Mouse (Mus musculus): Measurements from ENCODE around the gene Cutc. TPM values are rescaled to one million over a fixed set of nuclear protein-coding genes. Genes with fewer than 3 reads are reported as not detected.
A peak's percentile ranks its signal among the peaks of the same experiment; 100 is the strongest.

The Cutc gene
- polyA plus RNA-seq, 1 experiment from 2014 or later = 13.9 TPM

DNA sequence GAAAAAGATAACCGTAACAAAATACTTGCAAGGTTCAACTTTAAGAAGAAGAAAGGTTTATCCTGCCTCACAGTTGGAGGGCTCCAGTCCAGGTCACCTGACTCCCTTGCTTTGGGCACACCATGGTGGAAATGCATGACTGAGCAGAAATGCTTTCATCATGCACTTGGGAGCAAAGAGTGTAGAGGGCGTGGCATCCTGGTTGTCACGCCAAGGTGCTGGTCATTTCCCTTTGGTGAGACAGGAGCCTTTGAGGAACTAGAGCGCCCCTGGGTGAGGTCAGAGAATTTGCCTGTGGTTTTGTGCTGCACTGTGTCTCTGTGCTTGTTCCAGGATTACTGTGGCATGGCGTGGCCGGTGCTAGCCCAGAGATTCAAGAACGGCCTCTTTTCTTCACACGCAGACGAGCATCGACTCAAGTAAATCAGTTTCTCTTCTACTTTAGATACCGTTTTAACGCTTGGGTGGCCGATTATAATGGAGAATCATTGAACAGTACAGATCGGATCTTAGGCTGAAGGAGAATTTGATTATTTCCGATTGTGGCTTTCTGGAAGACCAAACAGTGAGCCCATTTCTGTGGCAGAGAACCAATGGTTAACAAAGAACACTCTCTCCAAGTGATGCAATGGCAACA, 26.2 kb upstream of the Cutc start:
- 86% methylated on average over 15 of the region's 15 CpGs for WGBS
- Histone ChIP-seq H3K36me3 (peaks cover 66% of the 10 kb centered on the region), H3K4me1 (replicated peaks) (peaks cover 29% of the 10 kb centered on the region)

DNA sequence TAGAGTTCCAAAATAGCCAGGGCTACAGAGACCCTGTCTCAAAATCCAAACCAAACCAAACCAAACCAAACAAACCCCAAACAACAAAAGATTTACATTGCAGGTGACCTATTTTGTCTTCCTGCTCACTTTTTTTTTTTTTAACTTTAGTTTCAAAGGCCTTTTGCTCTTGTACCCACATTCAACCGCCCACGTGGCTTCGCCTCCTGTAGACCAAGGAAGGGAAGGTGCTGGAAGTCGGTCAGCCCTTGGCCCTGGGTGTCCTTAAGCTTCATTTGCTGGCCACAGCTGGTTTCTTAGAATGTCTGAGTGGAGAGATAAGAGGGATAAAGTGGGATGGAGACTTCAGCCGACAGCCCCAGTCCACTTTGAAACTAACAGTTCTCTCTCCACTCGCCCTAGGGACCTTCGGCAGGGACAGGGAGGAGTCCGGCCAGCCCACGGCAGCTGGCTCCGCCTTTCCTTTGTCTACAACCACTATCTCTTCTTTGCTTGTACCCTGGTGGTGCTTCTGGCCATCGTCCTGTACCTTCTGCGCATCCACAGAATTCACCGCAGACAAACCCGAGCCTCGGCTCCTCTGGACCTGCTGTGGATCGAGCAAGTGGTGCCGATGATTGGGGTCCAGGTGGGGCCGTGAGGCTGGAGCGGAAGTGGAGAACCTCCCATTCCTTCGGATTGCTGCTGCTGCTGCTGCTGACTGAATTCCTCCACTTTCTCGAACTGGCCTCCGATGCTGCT, 23.3 kb upstream of the Cutc start:
- H3K36me3 ChIP-seq = peaks cover 60% of the 10 kb centered on the region
- no peaks in the 10 kb centered on the region for H3K9me3 ChIP-seq
- peaks cover 23% of the 10 kb centered on the region for H3K4me1 ChIP-seq (replicated peaks)
- peak; percentile 53 for DNase-seq (ENCODE audit: low spot score)
- H3K27me3 ChIP-seq (ENCODE audit: insufficient read depth, poor library complexity, severe bottlenecking) = no peaks in the 10 kb centered on the region
- H3K27ac ChIP-seq = peak overlapping the region; percentile 87
- peak overlapping the region; percentile 47 for H3K4me3 ChIP-seq
- WGBS = 40% methylated on average over 22 of the region's 22 CpGs

More for the DNA sequence above, 26.2 kb upstream of the Cutc start:
- no peak for DNase-seq (ENCODE audit: low spot score)
- Histone ChIP-seq H3K27me3 (ENCODE audit: insufficient read depth, poor library complexity, severe bottlenecking) (no peaks in the 10 kb centered on the region), H3K9me3 (no peaks in the 10 kb centered on the region), H3K27ac (no peak overlapping the region), H3K4me3 (no peak overlapping the region)

DNA sequence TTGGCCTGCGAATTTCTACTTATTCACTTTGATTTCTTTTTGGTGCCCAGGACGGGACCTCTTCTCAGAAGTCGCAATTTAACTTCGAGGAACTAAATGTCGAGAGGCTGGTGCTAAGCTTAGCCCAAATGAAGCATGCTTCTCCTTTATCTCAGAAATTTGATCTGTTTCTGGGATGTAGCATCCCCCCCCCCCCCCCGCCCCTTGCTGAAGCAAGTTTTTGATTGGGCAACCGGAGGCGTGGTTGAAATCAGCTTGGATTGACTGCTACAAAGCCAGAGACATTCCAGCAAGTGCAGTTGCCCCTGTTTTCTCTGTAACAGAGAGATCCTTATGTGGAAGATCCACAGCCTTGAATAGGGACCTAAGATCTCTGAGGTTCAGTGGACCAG, 22.8 kb upstream of the Cutc start:
- H3K27me3 ChIP-seq (ENCODE audit: insufficient read depth, poor library complexity, severe bottlenecking) = no peaks in the 10 kb centered on the region
- H3K9me3 ChIP-seq = no peaks in the 10 kb centered on the region
- WGBS = 31% methylated on average over 8 of the region's 8 CpGs
- peak; percentile 62 for DNase-seq (ENCODE audit: low spot score)
- H3K27ac ChIP-seq = peak overlapping the region; percentile 87
- peaks cover 60% of the 10 kb centered on the region for H3K36me3 ChIP-seq
- H3K4me3 ChIP-seq = peak overlapping the region; percentile 47
- peaks cover 23% of the 10 kb centered on the region for H3K4me1 ChIP-seq (replicated peaks)

DNA sequence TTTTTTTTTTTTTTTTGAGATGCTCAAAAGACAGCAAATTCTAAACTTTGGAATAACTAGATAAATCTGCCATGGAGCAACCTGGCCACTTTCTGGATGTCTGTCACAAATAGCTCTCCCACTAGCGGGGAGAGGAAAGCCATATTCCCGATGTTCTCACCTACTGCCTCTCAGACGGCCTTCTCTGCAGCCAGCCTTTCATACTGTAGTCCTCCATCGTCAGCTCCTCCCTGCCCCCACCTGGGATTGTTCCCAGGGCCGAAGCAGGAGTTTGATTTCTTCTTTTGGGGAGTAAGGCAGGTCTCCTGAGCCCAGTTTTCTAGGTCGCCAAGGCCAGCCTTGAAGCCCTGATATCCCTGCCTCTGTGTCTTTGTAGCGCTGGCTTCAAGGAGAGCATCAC, 21.6 kb upstream of the Cutc start:
- Histone ChIP-seq H3K9me3 (no peaks in the 10 kb centered on the region), H3K27me3 (ENCODE audit: insufficient read depth, poor library complexity, severe bottlenecking) (no peaks in the 10 kb centered on the region), H3K36me3 (peaks cover 58% of the 10 kb centered on the region), H3K4me1 (replicated peaks) (peaks cover 23% of the 10 kb centered on the region), H3K27ac (no peak overlapping the region), H3K4me3 (no peak overlapping the region)
- WGBS = 62% methylated on average over 7 of the region's 7 CpGs
- DNase-seq (ENCODE audit: low spot score) = no peak

DNA sequence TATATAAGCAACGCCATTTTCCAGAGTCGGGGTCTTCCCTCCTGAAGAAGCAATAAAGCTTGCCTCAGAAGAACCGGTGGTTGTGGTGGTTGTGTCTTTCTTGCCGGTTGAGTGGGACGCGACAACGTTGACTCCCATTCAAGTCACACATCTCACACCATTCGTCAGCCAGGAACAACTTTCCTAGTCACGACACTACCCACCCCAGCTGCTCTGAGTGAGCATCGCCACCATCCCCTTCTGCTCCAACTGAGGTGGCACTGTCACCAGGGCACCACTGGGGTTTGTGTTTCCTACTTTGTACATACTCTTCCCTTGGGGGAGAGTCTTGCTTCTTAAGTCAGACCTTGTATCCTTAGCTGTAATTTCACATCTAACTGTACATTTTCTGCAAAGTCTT, 14.4 kb upstream of the Cutc start:
- WGBS = 97% methylated on average over 10 of the region's 10 CpGs
- peaks cover 97% of the 10 kb centered on the region for H3K36me3 ChIP-seq
- no peak for DNase-seq (ENCODE audit: low spot score)

DNA sequence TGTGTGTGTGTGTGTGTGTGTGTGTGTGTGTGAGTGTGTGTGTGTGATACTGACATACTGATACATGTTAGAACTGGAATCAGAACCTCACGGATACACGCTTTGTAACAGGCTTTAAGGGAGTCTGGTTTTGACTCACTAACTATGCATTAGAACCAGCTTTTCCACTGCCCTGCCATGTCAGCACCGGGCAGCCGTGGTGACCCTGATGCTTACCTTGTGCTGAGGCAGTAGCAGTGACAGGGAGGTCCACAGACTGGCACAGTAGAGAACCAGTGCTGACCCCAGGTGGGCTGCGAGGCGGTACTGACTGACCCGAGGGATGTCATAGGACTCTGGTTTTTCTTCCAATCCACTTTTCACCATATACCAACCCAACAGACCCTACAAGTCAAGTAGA, 9.4 kb upstream of the Cutc start:
- H3K27me3 ChIP-seq (ENCODE audit: insufficient read depth, poor library complexity, severe bottlenecking) = no peaks in the 10 kb centered on the region
- H3K36me3 ChIP-seq = peaks cover 100% of the 10 kb centered on the region
- no peaks in the 10 kb centered on the region for H3K9me3 ChIP-seq
- no peak for DNase-seq (ENCODE audit: low spot score)
- H3K4me3 ChIP-seq = no peak overlapping the region
- H3K4me1 ChIP-seq (replicated peaks) = no peaks in the 10 kb centered on the region
- no peak overlapping the region for H3K27ac ChIP-seq
- 93% methylated on average over 7 of the region's 7 CpGs for WGBS

More for the DNA sequence above, 14.4 kb upstream of the Cutc start:
- H3K9me3 ChIP-seq = no peaks in the 10 kb centered on the region
- H3K4me3 ChIP-seq = no peak overlapping the region
- H3K27me3 ChIP-seq (ENCODE audit: insufficient read depth, poor library complexity, severe bottlenecking) = no peaks in the 10 kb centered on the region
- 0 out of 2 replicates have a peak, but pooled peaks cover 5% of the 10 kb centered on the region for H3K4me1 ChIP-seq (replicated peaks)
- no peak overlapping the region for H3K27ac ChIP-seq

DNA sequence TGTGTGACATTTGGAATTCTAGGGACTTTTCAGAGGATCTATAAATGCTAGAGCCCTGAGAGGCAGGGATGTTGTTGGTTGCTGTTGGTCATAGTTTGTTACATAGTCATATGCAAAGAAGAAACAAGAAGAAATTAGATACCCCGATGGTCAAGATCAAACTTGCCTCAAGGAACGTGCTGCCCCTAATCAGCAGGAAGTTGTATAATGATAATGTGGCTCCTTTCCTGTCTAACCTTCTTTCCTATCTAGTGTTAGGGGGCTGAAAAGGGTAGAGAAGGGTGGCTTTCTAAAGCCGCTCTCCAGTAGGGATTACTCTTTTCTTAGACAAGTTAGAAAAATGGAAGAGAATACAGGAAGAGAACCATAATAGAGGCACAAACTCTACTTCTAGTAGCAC, 7.1 kb upstream of the Cutc start:
- no peak for DNase-seq (ENCODE audit: low spot score)
- H3K27me3 ChIP-seq (ENCODE audit: insufficient read depth, poor library complexity, severe bottlenecking) = no peaks in the 10 kb centered on the region
- no peak overlapping the region for H3K4me3 ChIP-seq
- H3K9me3 ChIP-seq = no peaks in the 10 kb centered on the region
- no peak overlapping the region for H3K27ac ChIP-seq
- H3K4me1 ChIP-seq (replicated peaks) = no peaks in the 10 kb centered on the region
- peaks cover 98% of the 10 kb centered on the region for H3K36me3 ChIP-seq
- WGBS = 95% methylated on average over 3 of the region's 3 CpGs

DNA sequence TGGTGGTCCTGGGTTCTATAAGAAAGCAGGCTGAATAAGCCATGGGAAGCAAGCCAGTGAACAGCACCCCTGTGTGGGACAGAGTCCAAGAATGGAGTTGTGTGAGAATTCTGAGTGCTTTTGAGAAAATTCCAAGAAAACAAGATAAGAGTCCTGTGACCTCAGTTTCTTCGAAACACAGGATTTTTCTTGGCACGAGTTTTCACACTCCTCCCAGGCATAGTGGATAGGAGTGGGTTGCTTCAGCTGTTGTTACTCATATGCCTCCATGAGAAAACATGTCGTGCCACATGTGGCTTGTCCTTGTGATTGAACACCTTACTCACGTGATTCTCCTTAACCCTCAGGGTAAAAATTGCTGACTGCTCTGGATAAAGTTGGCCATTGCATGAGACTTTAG, 4.9 kb upstream of the Cutc start:
- Histone ChIP-seq H3K27ac (no peak overlapping the region), H3K4me1 (replicated peaks) (peaks cover 5% of the 10 kb centered on the region; the same call in 1 of the 2 replicates), H3K36me3 (peaks cover 77% of the 10 kb centered on the region), H3K4me3 (no peak overlapping the region), H3K27me3 (ENCODE audit: insufficient read depth, poor library complexity, severe bottlenecking) (no peaks in the 10 kb centered on the region), H3K9me3 (no peaks in the 10 kb centered on the region)
- 87% methylated on average over 4 of the region's 4 CpGs for WGBS
- no peak for DNase-seq (ENCODE audit: low spot score)

DNA sequence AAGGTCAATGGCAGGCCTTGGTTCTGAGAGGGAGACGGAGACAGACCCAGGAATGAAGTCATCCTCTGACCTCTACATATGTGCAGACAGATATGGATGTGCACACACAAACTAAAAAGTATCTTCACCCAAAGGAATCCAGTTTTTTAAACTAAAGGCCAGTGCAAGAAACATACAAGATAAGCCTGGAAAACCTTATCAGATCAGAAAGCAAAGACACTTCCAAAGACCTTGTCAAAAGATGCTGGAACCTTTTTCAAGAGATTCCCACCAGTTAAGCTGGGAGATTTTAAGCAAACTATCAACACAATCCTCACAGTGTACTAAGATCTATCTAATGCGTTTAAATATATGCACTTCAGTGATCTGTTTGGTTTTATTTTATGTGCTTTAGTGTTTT, 2.8 kb upstream of the Cutc start:
- no peak for DNase-seq (ENCODE audit: low spot score)
- no peak overlapping the region for H3K27ac ChIP-seq
- H3K9me3 ChIP-seq = no peaks in the 10 kb centered on the region
- no peaks in the 10 kb centered on the region for H3K27me3 ChIP-seq (ENCODE audit: insufficient read depth, poor library complexity, severe bottlenecking)
- H3K4me3 ChIP-seq = no peak overlapping the region
- 98% methylated on average over 2 of the region's 2 CpGs for WGBS
- peaks cover 56% of the 10 kb centered on the region for H3K36me3 ChIP-seq
- peaks cover 14% of the 10 kb centered on the region for H3K4me1 ChIP-seq (replicated peaks)

DNA sequence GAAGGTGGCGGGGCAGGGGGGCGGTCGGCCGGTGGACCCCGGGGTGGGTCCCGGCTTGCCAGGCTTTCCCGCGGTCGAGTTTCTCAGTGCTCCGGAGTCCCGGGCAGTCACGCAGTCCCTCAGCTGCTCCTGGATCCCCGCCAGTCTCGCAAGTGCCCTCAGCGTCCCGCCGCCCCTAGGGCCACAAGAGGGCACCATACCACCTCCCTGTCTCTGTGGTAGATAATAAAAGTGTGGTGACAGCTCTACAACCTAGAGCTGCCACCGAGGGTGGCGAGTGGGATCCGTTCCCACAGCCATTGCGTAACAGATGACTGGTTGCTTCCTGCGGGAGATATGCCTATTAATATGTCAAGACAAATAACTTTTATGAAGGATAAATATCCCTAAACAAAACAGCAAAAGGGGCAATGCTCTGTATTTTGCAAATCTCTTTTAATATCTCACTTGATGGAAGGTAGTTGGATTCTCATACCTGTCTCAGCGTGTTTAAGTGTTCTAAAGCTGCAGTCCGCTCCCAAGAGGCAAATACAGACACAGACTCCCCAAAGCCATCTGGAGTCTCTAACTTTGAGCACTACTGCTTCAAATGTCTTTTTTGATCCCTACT, 535 bp downstream of the Cutc start:
- Histone ChIP-seq H3K27ac (peak overlapping the region; percentile 97), H3K4me3 (peak overlapping the region; percentile 76), H3K36me3 (peaks cover 23% of the 10 kb centered on the region), H3K4me1 (replicated peaks) (peaks cover 14% of the 10 kb centered on the region), H3K27me3 (ENCODE audit: insufficient read depth, poor library complexity, severe bottlenecking) (no peaks in the 10 kb centered on the region), H3K9me3 (no peaks in the 10 kb centered on the region)
- peak; percentile 85 for DNase-seq (ENCODE audit: low spot score)
- under 1% methylated on average over 24 of the region's 24 CpGs for WGBS

DNA sequence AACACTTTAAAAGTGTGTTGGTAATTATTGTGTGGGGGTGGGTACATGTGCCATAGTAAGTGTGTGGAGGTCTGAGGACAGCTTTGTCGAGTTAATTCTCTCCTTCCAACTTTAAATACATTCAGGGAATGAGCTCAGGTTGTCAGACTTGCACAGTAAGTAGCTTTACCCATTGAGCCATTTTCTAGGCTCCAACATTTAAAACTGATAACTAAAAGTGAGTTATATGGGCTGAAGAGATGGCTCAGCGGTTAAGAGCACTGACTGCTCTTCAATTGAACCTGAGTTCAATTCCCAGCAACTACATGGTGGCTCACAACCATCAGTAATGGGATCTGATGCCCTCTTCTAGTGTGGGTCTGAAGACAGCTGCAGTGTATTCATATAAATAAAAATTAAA, 1.4 kb downstream of the Cutc start:
- H3K9me3 ChIP-seq = no peaks in the 10 kb centered on the region
- H3K4me1 ChIP-seq (replicated peaks) = peaks cover 14% of the 10 kb centered on the region
- H3K27me3 ChIP-seq (ENCODE audit: insufficient read depth, poor library complexity, severe bottlenecking) = no peaks in the 10 kb centered on the region
- no peak for DNase-seq (ENCODE audit: low spot score)
- H3K27ac ChIP-seq = no peak overlapping the region
- 73% methylated on average over 2 of the region's 2 CpGs for WGBS
- H3K4me3 ChIP-seq = no peak overlapping the region
- H3K36me3 ChIP-seq = peaks cover 14% of the 10 kb centered on the region

DNA sequence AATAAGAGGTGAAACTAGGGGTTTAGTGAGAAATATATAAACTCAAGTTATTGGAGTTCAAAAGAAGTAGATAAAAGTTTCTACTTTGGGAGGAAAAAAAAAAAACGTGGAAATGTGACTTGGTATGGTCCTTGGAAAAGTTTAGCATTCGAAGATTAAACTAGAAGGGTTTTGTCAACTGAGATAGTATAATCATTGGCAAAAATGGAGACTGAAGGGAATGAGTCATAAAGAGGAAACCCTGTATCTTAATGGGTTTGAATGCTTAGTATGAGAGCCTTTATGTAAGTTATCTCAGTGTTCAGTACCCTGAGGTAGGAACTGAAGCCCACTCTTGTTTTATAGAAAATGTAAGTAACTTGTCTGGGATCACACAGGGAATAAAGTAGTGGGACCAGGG, 2.1 kb downstream of the Cutc start:
- H3K27ac ChIP-seq = no peak overlapping the region
- 75% methylated on average over 2 of the region's 2 CpGs for WGBS
- H3K9me3 ChIP-seq = no peaks in the 10 kb centered on the region
- H3K27me3 ChIP-seq (ENCODE audit: insufficient read depth, poor library complexity, severe bottlenecking) = no peaks in the 10 kb centered on the region
- DNase-seq (ENCODE audit: low spot score) = no peak
- H3K4me3 ChIP-seq = no peak overlapping the region
- H3K36me3 ChIP-seq = peaks cover 9% of the 10 kb centered on the region
- peaks cover 14% of the 10 kb centered on the region for H3K4me1 ChIP-seq (replicated peaks)

DNA sequence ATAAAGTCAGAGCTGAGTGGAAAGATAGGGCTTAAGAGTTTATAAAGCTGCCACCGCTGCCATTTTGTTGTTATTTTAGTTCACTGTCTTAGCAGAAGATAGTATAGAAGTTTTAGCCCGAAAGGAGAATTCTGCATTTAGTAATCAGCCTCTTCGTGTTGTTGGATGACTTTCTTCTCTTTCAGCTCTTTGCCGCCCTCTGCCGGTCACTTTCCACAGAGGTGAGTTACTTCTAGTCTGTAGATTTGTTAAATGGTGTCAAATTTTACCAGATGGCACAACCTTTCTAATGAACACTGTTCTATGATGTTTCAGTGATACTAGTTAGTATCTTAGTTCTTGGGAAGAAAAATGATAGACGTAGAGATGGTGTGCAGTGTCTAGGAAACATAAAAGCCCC, 7.7 kb downstream of the Cutc start:
- no peaks in the 10 kb centered on the region for H3K36me3 ChIP-seq

More for the DNA sequence above, 7.7 kb downstream of the Cutc start:
- Histone ChIP-seq H3K4me3 (no peak overlapping the region), H3K4me1 (replicated peaks) (no peaks in the 10 kb centered on the region), H3K27me3 (ENCODE audit: insufficient read depth, poor library complexity, severe bottlenecking) (no peaks in the 10 kb centered on the region), H3K9me3 (no peaks in the 10 kb centered on the region), H3K27ac (no peak overlapping the region)
- peak; percentile 75 for DNase-seq (ENCODE audit: low spot score)
- 26% methylated on average over 6 of the region's 6 CpGs for WGBS
